Mouse (Mus musculus) mouse embryonic stem cell (cell line): Measurements from ENCODE around the gene Pdcd11.

Source experiments
- in situ Hi-C, 2 experiments: fragments of 300-500 bp; cut with MboI; formaldehyde crosslinking; loops; 1 replicate in 1 of 2; 3 replicates in 1 of 2; pipeline ENCODE4 v1.14.3; 2019 to 2020; ENCODE audit warnings: low sequenced_read_pairs in 2 of 2, low pct_unique_long_range_greater_than_20kb in 1 of 2, mixed read lengths in 1 of 2; ENCODE audit not compliant: unreplicated experiment in 1 of 2

Pdcd11 gene

GRCm38 (mm10) chr19:47157664-47158063, 67.1 kb downstream of the Pdcd11 start, which contains the start of gene Calhm3:
Gene Calhm3 (minus strand): TSS chr19:47157764.
- in situ Hi-C loops = no loop called here

- in situ Hi-C loops = loop anchor here (10.0 kb wide), 2 partner anchors 47 to 287 kb away; no protein-coding TSS in a partner anchor
Observed at GRCm38 (mm10) chr19:47161669-47162068, 71.1 kb downstream of the Pdcd11 start.

GRCm38 (mm10) chr19:47163176-47163744, 72.7 kb downstream of the Pdcd11 start:
- in situ Hi-C loops = loop anchor here (10.0 kb wide), 2 partner anchors 48 to 288 kb away; no protein-coding TSS in a partner anchor

GRCm38 (mm10) chr19:47166758-47167157, 76.2 kb downstream of the Pdcd11 start:
- in situ Hi-C loops = loop anchor here (5.0 to 10.0 kb wide), 3 partner anchors 39 to 292 kb away; no protein-coding TSS in a partner anchor

GRCm38 (mm10) chr19:47167617-47168214, 77.1 kb downstream of the Pdcd11 start:
- in situ Hi-C loops = loop anchor here (5.0 to 10.0 kb wide), 3 partner anchors 40 to 293 kb away; no protein-coding TSS in a partner anchor

GRCm38 (mm10) chr19:47168223-47168622, 77.7 kb downstream of the Pdcd11 start:
- in situ Hi-C loops = loop anchor here (5.0 to 10.0 kb wide), 3 partner anchors 41 to 293 kb away; no protein-coding TSS in a partner anchor

GRCm38 (mm10) chr19:47168793-47169412, 78.3 kb downstream of the Pdcd11 start:
- in situ Hi-C loops = loop anchor here (5.0 to 10.0 kb wide), 3 partner anchors 42 to 294 kb away; no protein-coding TSS in a partner anchor

- in situ Hi-C loops = loop anchor here in 1 of 2 experiments (10.0 kb wide), 1 partner anchor 160 kb away; no protein-coding TSS in a partner anchor
Observed at GRCm38 (mm10) chr19:47174515-47174914, 83.9 kb downstream of the Pdcd11 start.

GRCm38 (mm10) chr19:47175472-47175871, 84.9 kb downstream of the Pdcd11 start:
- in situ Hi-C loops = loop anchor here in 1 of 2 experiments (10.0 kb wide), 1 partner anchor 159 kb away; no protein-coding TSS in a partner anchor

GRCm38 (mm10) chr19:47176916-47177505, 86.4 kb downstream of the Pdcd11 start:
- in situ Hi-C loops = loop anchor here in 1 of 2 experiments (10.0 kb wide), 1 partner anchor 158 kb away; no protein-coding TSS in a partner anchor

GRCm38 (mm10) chr19:47178001-47178400, 87.4 kb downstream of the Pdcd11 start:
- in situ Hi-C loops = loop anchor here in 1 of 2 experiments (10.0 kb wide), 1 partner anchor 157 kb away; no protein-coding TSS in a partner anchor

GRCm38 (mm10) chr19:47178431-47179271, 88.1 kb downstream of the Pdcd11 start, which contains the start of gene Neurl1a:
Gene Neurl1a (plus strand): TSS chr19:47178820.
- in situ Hi-C loops = loop anchor here in 1 of 2 experiments (10.0 kb wide), 1 partner anchor 156 kb away; no protein-coding TSS in a partner anchor

GRCm38 (mm10) chr19:47179272-47179809, 88.8 kb downstream of the Pdcd11 start:
- in situ Hi-C loops = loop anchor here in 1 of 2 experiments (10.0 kb wide), 1 partner anchor 155 kb away; no protein-coding TSS in a partner anchor

- in situ Hi-C loops = no loop called here
Observed at GRCm38 (mm10) chr19:47180011-47180410, 89.4 kb downstream of the Pdcd11 start.
